ENCODE assay signal across 28 mouse cellular contexts in the genomic region with DNA sequence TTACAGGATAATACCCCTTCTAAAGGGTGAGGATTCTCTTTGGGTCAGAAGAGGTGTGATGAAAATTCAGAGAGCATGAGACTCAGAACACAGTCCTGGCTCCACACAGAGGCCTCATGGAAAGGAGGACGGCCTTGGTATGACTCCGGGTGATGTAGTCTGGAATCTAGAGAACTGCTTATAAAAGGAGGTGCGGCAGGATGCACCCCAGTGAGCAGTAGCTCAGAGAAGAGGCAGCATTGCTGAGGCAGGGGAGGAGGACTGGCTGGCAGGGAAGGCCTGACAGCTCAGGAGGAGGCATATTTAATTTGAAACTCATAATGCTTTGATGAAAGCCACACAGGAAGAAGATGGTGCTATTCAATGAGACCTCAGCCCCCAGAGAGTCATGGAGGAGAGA.
"Had no signal": no experiment of that assay in that cellular context is flagged by ENCODE, and none has a peak within 500 bp of the region (broad histone marks: within the 10 kb centered on the region; RNA-seq: fewer than 3 reads in every experiment).

No protein-coding gene starts in this region.

- H3K4me3 ChIP-seq: heart, adult 2 months; heart, embryonic 13.5 days; heart, embryonic 15.5 days; hindbrain, embryonic 12.5 days; hindbrain, embryonic 15.5 days; kidney, embryonic 15.5 days; limb, embryonic 10.5 days; limb, embryonic 12.5 days; liver, embryonic 13.5 days; liver, embryonic 15.5 days had no signal

- H3K9ac ChIP-seq: heart, embryonic 13.5 days; heart, embryonic 15.5 days; hindbrain, embryonic 12.5 days; hindbrain, embryonic 15.5 days; kidney, embryonic 15.5 days; limb, embryonic 12.5 days; liver, embryonic 13.5 days; liver, embryonic 15.5 days had no signal

- H3K27me3 ChIP-seq: heart, embryonic 13.5 days; heart, embryonic 15.5 days; hindbrain, embryonic 12.5 days; hindbrain, embryonic 15.5 days; kidney, embryonic 15.5 days; limb, embryonic 12.5 days; liver, embryonic 13.5 days; liver, embryonic 15.5 days had no signal

- ATAC-seq: hindbrain, postnatal 0 days; intestine, embryonic 16.5 days had no signal

- DNase-seq: gastrocnemius, postnatal 14 days; gastrocnemius, postnatal 36 days; heart, adult 11 months; heart, adult 2 months; heart, postnatal 14 days; heart, postnatal 36 days; kidney, adult 11 months; kidney, adult 2 months; kidney, adult 9 months; kidney, postnatal 14 days; kidney, postnatal 36 days; layer of hippocampus, adult 9-11 months; layer of hippocampus, postnatal 36 days; liver; liver, embryonic 13.5 days had no signal

- H3K9me3 ChIP-seq: heart, embryonic 13.5 days; heart, embryonic 15.5 days; hindbrain, embryonic 12.5 days; hindbrain, embryonic 15.5 days; kidney, embryonic 15.5 days; limb, embryonic 10.5 days; limb, embryonic 12.5 days; liver, embryonic 13.5 days; liver, embryonic 15.5 days had no signal

- H3K27ac ChIP-seq: heart, adult 2 months; heart, embryonic 13.5 days; heart, embryonic 15.5 days; hindbrain, embryonic 12.5 days; hindbrain, embryonic 15.5 days; hindbrain, postnatal 0 days; kidney, embryonic 15.5 days; kidney, postnatal 0 days; limb, embryonic 10.5 days; limb, embryonic 12.5 days; liver, embryonic 13.5 days; liver, embryonic 15.5 days had no signal

- H3K4me1 ChIP-seq: hindbrain, embryonic 15.5 days; kidney, embryonic 15.5 days; liver, embryonic 13.5 days; liver, embryonic 15.5 days had no signal

- H3K36me3 ChIP-seq: heart, embryonic 13.5 days; heart, embryonic 15.5 days; hindbrain, embryonic 12.5 days; hindbrain, embryonic 15.5 days; kidney, embryonic 15.5 days; limb, embryonic 10.5 days; limb, embryonic 12.5 days; liver, embryonic 13.5 days; liver, embryonic 15.5 days had no signal

- H3K4me2 ChIP-seq: heart, embryonic 11.5 days; heart, embryonic 13.5 days; heart, embryonic 15.5 days; hindbrain, embryonic 12.5 days; hindbrain, embryonic 15.5 days; kidney, embryonic 15.5 days; limb, embryonic 12.5 days; liver, embryonic 11.5 days; liver, embryonic 13.5 days; liver, embryonic 15.5 days had no signal
